Mouse (Mus musculus) hindbrain, embryonic 13.5 days (tissue): ENCODE data around the gene Mapk3. TPM values are rescaled to one million over a fixed set of nuclear protein-coding genes. Genes with fewer than 3 reads are reported as not detected.
"Not testable (repeated sequence)": the region's sequence is repeated elsewhere in the genome, so short reads cannot be mapped to it uniquely, and the experiment has no call there.

Experiments used
- ATAC-seq: fragments of 200-750 bp; cut with Nextera tagmentation; 2 replicates; pipeline ENCODE4 v1.8.0; 2017; ENCODE audit warnings: moderate TSS enrichment; ENCODE audit not compliant: low FRiP score
- H3K27ac ChIP-seq: fragments of 300-500 bp; sonication (generic); 2 replicates; pipeline ENCODE4 v1.5.1; 2015; ENCODE audit warnings: inconsistent platforms, mild to moderate bottlenecking, moderate library complexity
- H3K27me3 ChIP-seq: fragments of 300-500 bp; sonication (generic); 2 replicates; pipeline ENCODE4 v1.6.1; 2015; ENCODE audit warnings: mild to moderate bottlenecking, inconsistent platforms
- H3K36me3 ChIP-seq: fragments of 300-500 bp; sonication (generic); 2 replicates; pipeline ENCODE4 v1.6.1; 2015; ENCODE audit warnings: mild to moderate bottlenecking, inconsistent platforms
- H3K4me1 ChIP-seq: fragments of 300-500 bp; sonication (generic); replicated peaks from 2 replicates; pipeline ENCODE4 v1.6.1; 2015; ENCODE audit warnings: inconsistent platforms
- H3K4me2 ChIP-seq: fragments of 300-500 bp; sonication (generic); 2 replicates; pipeline ENCODE4 v1.6.1; 2015; ENCODE audit warnings: inconsistent platforms, mild to moderate bottlenecking, moderate library complexity
- H3K4me3 ChIP-seq: fragments of 300-500 bp; sonication (generic); 2 replicates; pipeline ENCODE4 v1.5.1; 2015; ENCODE audit warnings: mild to moderate bottlenecking, inconsistent platforms
- H3K9ac ChIP-seq: fragments of 300-500 bp; sonication (generic); 2 replicates; pipeline ENCODE4 v1.6.1; 2015; ENCODE audit warnings: mild to moderate bottlenecking, inconsistent platforms
- H3K9me3 ChIP-seq: fragments of 300-500 bp; sonication (generic); 2 replicates; pipeline ENCODE4 v1.6.1; 2016; ENCODE audit warnings: inconsistent platforms
- WGBS: fragments of 180-500 bp; shearing (Covaris S2); methylation state at CpG from one replicate; pipeline ENCODE4 v1.1.7; 2015; 5-methylcytosine and 5-hydroxymethylcytosine counted together
- polyA plus RNA-seq: library from polyadenylated mRNA; unstranded; fragments of >200 nt; fragmentation: Nextera tagmentation; extraction: Ambion mirVana; gene quantifications from 2 replicates; pipeline ENCODE4 v1.2.1, GENCODE M21; 2015

Gene Mapk3
- polyA plus RNA-seq, 1 experiment from 2014 or later: 94.2 TPM

DNA sequence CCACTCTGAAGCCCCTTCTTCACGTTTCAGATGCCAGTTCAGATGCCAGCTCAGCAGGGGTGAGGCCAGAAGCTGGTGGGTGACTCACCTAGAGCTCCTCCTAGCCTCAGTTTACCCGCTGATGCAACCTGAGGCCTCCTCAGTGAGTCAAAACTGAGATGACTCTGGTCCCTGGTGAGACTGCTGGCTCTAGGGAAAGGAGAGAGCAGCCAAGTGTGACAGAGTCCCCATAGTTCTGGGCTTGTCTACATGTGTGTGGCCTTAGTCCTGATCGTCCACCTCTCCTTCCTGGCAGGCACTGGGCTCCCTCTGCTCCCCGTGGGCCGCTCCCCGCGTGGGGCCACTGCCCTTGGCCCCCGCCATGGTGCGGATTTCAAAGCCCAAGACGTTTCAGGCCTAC is 18.1 kb downstream of the Mapk3 start:
- Histone ChIP-seq H3K9ac (peak overlapping the region; percentile 98), H3K4me1 (peaks cover 61% of the 10 kb centered on the region), H3K4me2 (peak overlapping the region; percentile 91), H3K9me3 (no peaks in the 10 kb centered on the region), H3K36me3 (peaks cover 12% of the 10 kb centered on the region), H3K27ac (peak overlapping the region; percentile 95), H3K27me3 (no peaks in the 10 kb centered on the region), H3K4me3 (peak overlapping the region; percentile 82)
- no peak for ATAC-seq
- 53% methylated on average over 10 of the region's 10 CpGs for WGBS

DNA sequence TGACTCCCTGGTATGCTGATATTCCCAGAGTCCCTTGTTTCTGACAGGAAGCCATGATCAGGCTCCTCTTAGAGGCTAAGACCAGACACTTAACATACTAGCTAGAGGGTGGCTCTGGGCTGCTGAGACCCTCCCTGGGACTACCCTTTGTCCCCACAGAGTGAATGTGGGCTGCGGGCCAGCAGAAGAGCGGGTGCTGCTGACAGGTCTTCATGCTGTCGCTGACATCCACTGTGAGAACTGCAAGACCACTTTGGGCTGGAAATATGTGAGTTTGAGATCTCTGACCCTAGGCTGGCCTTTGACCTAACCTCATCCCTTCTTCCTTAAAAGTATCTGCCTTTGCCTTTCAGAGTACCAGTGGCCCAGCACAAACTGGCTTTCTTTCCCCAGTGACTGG is 18.7 kb downstream of the Mapk3 start:
- ATAC-seq: no peak
- H3K4me1 ChIP-seq: peaks cover 61% of the 10 kb centered on the region
- WGBS: 77% methylated on average over 3 of the region's 3 CpGs

DNA sequence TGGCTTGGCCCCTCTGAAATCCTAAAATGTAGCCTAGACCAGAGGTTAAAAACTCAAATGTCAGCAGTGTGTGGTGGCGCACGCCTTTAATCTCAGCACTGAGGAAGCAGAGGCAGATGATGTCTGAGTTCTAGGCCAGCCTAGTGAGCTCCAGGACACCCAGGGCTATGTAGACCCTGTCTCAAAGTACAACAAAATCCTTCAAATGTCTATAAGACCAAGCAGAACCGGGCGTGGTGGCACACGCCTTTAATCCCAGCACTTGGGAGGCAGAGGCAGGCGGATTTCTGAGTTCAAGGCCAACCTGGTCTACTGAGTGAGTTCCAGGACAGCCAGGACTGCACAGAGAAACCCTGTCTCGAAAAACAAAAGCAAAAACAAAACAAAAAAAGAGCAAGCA is 19.7 kb downstream of the Mapk3 start:
- 93% methylated on average over 7 of the region's 7 CpGs for WGBS

More for the DNA sequence above, 18.7 kb downstream of the Mapk3 start:
- Histone ChIP-seq H3K27ac (peak overlapping the region; percentile 15; the same call in 1 of the 2 replicates), H3K4me3 (0 out of 2 replicates have a peak overlapping the region, but pooled peaks have one; percentile 82), H3K9me3 (no peaks in the 10 kb centered on the region), H3K4me2 (peak overlapping the region; percentile 91), H3K27me3 (no peaks in the 10 kb centered on the region), H3K36me3 (peaks cover 12% of the 10 kb centered on the region), H3K9ac (peak overlapping the region; percentile 98; the same call in 1 of the 2 replicates)

DNA sequence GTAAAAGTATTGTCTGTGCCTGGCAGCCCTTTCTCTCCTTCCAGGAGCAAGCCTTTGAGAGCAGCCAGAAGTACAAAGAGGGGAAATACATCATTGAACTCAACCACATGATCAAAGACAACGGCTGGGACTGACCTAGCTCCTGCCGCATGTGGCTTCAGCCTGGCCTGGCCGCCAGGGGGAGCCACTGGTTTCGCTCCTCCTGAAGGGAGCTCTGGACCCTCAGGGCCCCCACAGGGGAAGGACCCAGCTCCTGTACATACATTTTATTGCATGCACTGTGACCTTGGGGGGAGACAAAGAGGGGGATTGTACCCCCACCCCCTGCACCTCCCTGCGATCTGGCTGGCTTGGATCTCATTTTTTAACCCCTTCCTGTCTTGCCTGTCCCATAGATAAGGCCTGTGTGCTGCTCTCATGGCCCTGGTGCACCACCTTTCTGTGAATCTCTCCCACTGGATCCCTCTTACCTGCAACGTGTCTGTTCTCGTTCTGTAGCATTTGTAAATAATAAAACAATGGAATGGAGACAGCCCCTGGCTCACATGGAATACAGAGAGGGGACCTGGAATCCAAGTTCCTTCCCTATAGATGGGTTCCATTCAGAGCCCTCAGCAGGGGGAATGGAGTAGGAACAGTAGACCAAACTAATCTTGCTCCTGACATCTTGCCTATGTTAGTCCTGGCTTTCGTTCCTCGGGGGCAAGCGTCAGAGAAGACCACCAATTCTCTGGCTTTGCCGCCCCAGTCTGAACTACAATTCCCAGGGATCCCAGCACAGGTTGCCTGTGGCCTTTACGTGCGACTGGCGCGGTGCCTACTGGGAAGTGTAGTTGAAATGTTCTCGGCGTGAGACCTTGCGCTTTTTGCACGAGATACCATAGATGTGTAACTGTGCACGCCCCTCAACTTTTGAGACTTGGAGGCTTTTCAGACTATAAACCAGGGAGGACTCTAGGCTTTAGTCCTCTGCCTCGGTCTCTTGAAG is 20.9 kb downstream of the Mapk3 start:
- H3K27ac ChIP-seq: peak overlapping the region; percentile 90
- WGBS: under 1% methylated on average over 21 of the region's 21 CpGs
- H3K9me3 ChIP-seq: no peaks in the 10 kb centered on the region
- peaks cover 25% of the 10 kb centered on the region for H3K36me3 ChIP-seq
- H3K4me2 ChIP-seq: peak overlapping the region; percentile 92
- H3K27me3 ChIP-seq: no peaks in the 10 kb centered on the region
- peak; percentile 70 for ATAC-seq
- H3K4me3 ChIP-seq: peak overlapping the region; percentile 43
- peaks cover 61% of the 10 kb centered on the region for H3K4me1 ChIP-seq
- H3K9ac ChIP-seq: peak overlapping the region; percentile 72

More for the DNA sequence above, 19.7 kb downstream of the Mapk3 start:
- not testable (repeated sequence) for H3K4me3 ChIP-seq, H3K9me3 ChIP-seq, ATAC-seq, H3K27me3 ChIP-seq, H3K4me2 ChIP-seq
- Histone ChIP-seq H3K9ac (peak overlapping the region; percentile 20; the same call in 1 of the 2 replicates), H3K27ac (peak overlapping the region; percentile 90), H3K36me3 (peaks cover 14% of the 10 kb centered on the region), H3K4me1 (peaks cover 61% of the 10 kb centered on the region)

DNA sequence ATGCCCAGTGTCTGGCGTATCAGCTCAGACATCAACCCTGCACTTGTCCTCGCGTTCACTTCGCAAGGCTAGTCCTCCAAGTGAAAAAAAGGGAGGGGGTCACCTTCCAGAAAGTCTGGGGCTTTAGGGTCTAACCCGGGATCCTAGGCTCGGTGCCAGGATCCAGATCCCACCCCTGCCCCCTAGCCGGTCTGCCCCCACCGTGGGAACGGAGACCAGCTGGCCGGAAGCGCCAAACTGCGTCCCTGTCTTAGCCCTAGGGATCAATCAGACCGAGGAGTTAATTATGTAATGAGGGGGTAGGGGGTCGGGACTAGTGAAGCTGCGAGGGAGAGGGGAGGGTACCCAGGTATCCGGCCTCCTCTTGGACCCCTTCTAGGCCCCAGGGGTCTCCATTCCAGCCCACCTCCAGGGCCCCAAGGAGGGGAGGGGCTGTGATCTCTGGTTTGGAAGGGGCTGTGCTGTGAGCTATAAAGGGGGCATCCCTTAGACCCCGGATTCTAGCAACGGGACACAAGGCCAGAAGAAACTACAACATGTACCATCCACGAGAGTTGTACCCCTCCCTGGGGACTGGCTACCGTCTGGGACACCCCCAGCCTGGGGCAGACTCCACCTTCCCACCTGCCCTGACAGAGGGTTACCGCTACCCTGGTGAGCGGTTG is 21.7 kb downstream of the Mapk3 start, which contains the start of gene Tbx6:
TSS of gene Tbx6 (plus strand) at position 513 of the 665 bp plus-strand sequence.
- 8% methylated on average over 22 of the region's 22 CpGs for WGBS
- peak within 1 kb of the TSS; percentile 43 for H3K4me3 ChIP-seq
- no peaks in the 10 kb centered on the region for H3K9me3 ChIP-seq
- peaks cover 54% of the 10 kb centered on the region for H3K4me1 ChIP-seq
- H3K27ac ChIP-seq: peak within 1 kb of the TSS; percentile 90
- H3K9ac ChIP-seq: peak within 1 kb of the TSS; percentile 72
- H3K27me3 ChIP-seq: no peaks in the 10 kb centered on the region
- peaks cover 34% of the 10 kb centered on the region for H3K36me3 ChIP-seq
- H3K4me2 ChIP-seq: peak within 1 kb of the TSS; percentile 92
- peak; percentile 11 for ATAC-seq

DNA sequence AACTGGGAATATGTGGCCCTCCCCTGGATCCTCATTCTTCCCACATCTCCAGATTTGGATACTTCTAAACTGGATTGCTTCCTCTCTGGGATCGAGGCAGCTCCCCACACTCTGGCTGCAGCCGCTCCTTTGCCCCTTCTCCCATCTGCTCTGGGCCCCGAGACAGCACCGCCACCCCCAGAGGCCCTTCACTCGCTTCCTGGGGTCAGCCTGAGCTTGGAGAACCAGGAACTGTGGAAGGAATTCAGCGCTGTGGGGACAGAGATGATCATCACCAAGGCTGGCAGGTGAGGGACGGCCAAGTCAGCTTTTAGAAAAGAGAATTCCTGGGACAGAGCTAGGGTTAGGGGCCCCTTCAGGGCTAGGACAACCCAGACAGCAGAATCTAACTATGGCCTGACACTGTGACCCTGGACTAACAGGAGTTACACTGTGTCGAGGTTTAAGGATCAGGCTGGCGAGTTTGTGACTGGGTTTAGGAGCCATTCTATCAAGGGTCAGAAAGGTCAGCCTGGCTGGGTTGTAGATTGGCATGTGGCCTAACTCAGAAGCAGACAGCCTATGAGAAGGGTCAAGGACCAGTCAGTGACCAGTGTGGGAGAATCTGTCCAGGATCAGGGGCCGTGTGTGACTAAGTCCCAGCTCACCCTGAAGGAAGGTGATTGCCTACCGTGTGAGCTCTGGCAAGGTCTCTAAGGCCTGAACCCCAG is 22.4 kb downstream of the Mapk3 start:
- no peaks in the 10 kb centered on the region for H3K27me3 ChIP-seq
- ATAC-seq: no peak
- H3K9ac ChIP-seq: peak overlapping the region; percentile 72
- H3K4me2 ChIP-seq: peak overlapping the region; percentile 92
- H3K4me1 ChIP-seq: peaks cover 49% of the 10 kb centered on the region
- WGBS: 48% methylated on average over 11 of the region's 11 CpGs
- 0 out of 2 replicates have a peak overlapping the region, but pooled peaks have one; percentile 32 for H3K27ac ChIP-seq
- no peaks in the 10 kb centered on the region for H3K9me3 ChIP-seq
- peaks cover 41% of the 10 kb centered on the region for H3K36me3 ChIP-seq
- peak overlapping the region; percentile 43; the same call in 1 of the 2 replicates for H3K4me3 ChIP-seq

DNA sequence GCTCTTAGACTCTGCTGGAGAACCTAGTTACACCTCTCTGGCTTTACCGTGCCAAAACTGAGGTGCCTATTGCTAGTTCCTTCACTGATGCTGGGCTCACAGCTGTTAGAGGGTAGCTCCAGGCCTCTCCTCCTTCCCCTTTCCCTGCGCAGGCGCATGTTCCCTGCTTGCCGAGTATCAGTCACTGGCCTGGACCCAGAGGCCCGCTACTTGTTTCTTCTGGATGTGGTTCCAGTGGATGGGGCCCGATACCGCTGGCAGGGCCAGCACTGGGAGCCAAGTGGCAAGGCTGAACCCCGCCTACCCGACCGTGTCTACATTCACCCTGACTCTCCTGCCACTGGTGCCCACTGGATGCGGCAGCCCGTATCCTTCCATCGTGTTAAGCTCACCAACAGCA is 23.3 kb downstream of the Mapk3 start:
- no peak overlapping the region for H3K4me3 ChIP-seq
- WGBS: 84% methylated on average over 13 of the region's 13 CpGs
- H3K27me3 ChIP-seq: no peaks in the 10 kb centered on the region
- H3K4me1 ChIP-seq: peaks cover 41% of the 10 kb centered on the region
- H3K9me3 ChIP-seq: no peaks in the 10 kb centered on the region
- H3K36me3 ChIP-seq: peaks cover 50% of the 10 kb centered on the region
- H3K4me2 ChIP-seq: no peak overlapping the region
- no peak overlapping the region for H3K9ac ChIP-seq
- ATAC-seq: no peak
- H3K27ac ChIP-seq: no peak overlapping the region

DNA sequence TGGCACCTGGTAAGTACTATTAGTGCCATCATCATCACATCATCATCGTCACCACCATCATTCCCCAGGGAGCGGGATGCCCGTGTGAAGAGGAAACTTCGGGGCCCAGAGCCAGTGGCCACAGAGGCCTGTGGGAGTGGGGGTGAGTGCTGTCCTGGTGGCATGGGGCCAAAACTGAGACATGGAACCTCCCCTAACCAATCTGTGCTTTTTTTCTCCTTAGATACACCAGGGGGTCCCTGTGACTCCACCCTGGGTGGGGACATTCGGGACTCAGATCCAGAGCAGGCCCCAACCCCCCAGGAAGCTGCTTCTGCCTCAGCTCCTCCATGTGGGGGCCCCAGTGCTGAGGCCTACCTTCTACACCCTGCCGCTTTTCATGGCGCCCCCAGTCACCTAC is 25.1 kb downstream of the Mapk3 start:
- Histone ChIP-seq H3K4me3 (no peak overlapping the region), H3K27ac (no peak overlapping the region), H3K27me3 (no peaks in the 10 kb centered on the region), H3K4me1 (peaks cover 29% of the 10 kb centered on the region), H3K9ac (no peak overlapping the region), H3K4me2 (no peak overlapping the region), H3K36me3 (peaks cover 59% of the 10 kb centered on the region), H3K9me3 (no peaks in the 10 kb centered on the region)
- ATAC-seq: no peak
- 86% methylated on average over 7 of the region's 7 CpGs for WGBS

DNA sequence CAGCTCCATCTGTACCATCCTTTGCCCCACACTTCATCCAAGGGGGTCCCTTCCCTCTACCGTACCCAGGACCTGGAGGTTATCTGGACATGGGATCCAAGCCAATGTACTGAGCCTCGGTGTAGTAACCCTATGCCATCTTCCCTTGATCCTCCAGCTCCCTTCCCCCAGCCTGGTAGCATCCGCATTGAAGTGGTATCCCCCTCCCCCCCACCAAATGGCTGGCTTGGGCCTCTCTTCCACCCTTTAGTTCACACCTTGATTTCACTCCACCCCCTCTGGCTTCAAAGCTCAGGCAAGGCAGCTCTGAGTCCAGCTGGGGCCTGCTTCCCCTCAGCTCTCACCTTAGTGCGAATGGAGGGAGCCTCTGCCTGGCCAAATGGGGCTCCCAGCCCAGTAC is 25.7 kb downstream of the Mapk3 start:
- Histone ChIP-seq H3K36me3 (peaks cover 65% of the 10 kb centered on the region), H3K4me3 (no peak overlapping the region), H3K4me2 (no peak overlapping the region), H3K9ac (no peak overlapping the region), H3K27me3 (no peaks in the 10 kb centered on the region), H3K27ac (no peak overlapping the region), H3K4me1 (peaks cover 24% of the 10 kb centered on the region), H3K9me3 (no peaks in the 10 kb centered on the region)
- ATAC-seq: no peak
- 84% methylated on average over 4 of the region's 4 CpGs for WGBS

DNA sequence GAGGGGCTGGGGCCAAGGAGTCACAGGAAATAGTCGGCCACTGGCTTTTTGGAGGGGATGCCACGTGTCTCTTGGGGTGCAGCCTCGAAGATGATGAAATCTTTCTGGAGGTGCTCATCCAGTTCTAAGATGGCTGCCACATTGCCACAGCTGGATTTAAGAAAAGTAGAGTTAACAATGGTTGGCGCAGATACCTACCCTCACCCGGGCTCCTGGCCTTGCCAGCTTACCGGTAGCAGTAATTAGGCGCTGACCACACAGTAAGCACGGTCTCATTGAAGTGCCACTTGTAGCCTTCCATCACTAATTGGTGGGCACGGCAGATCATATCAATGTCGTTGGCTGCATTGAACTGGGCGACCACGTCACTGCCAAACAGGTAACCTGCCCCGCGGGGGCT is 26.7 kb downstream of the Mapk3 start:
- Histone ChIP-seq H3K27ac (no peak overlapping the region), H3K4me2 (no peak overlapping the region), H3K9me3 (no peaks in the 10 kb centered on the region), H3K9ac (no peak overlapping the region), H3K4me3 (no peak overlapping the region), H3K4me1 (peaks cover 26% of the 10 kb centered on the region), H3K27me3 (no peaks in the 10 kb centered on the region), H3K36me3 (peaks cover 67% of the 10 kb centered on the region)
- ATAC-seq: no peak
- 95% methylated on average over 14 of the region's 14 CpGs for WGBS

DNA sequence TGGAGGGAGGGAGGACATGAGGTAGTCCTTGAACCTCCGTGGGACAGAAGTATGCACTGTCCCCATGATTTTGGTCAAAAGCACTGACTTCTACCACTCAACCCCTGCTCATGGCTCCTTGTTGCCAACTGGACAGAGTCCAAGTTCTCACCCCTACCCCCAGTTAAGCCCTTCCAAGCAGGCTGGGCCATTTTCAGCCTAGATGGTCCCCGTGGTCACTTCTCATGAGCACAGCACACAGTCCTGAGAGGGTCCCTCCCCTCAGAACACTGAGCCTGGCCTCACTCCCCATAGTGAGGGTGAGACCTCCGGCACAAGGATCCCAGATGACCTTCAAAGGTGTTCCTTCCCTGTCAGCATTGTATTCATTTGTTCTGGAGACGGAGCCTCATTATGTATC is 29.7 kb downstream of the Mapk3 start:
- 93% methylated on average over 4 of the region's 4 CpGs for WGBS
- Histone ChIP-seq H3K36me3 (peaks cover 61% of the 10 kb centered on the region), H3K9ac (no peak overlapping the region)

More for the DNA sequence above, 29.7 kb downstream of the Mapk3 start:
- no peak overlapping the region for H3K27ac ChIP-seq
- no peaks in the 10 kb centered on the region for H3K27me3 ChIP-seq
- peaks cover 30% of the 10 kb centered on the region for H3K4me1 ChIP-seq
- H3K4me2 ChIP-seq: no peak overlapping the region
- H3K4me3 ChIP-seq: no peak overlapping the region
- ATAC-seq: no peak
- no peaks in the 10 kb centered on the region for H3K9me3 ChIP-seq
